Mouse (Mus musculus) common myeloid progenitor, adult 5-6 weeks (primary cell): ENCODE measurements around the gene Ormdl2. TPM values are rescaled to one million over a fixed set of nuclear protein-coding genes. Genes with fewer than 3 reads are reported as not detected.

Experiments
- total RNA-seq: library from RNA; stranded (forward); fragments of 200-1000, 187-1606 nt; gene quantifications from 2 replicates; pipeline ENCODE4 v1.2.3, GENCODE M21; 2017

Ormdl2 gene
- total RNA-seq, 1 experiment from 2014 or later: 90.4 TPM

Other genes with a start within 250 kb of the Ormdl2 start
- gene Erbb3, start 232.0 kb downstream of the Ormdl2 start, total RNA-seq: 1.0 and 1.8 TPM in 2 replicates
- 1,052 and 1,471 TPM in 2 replicates for gene Rps26, start 194.9 kb downstream of the Ormdl2 start, total RNA-seq
- gene Ikzf4, start 175.7 kb downstream of the Ormdl2 start, total RNA-seq: not detected in 2 replicates
- gene Suox, start 147.6 kb downstream of the Ormdl2 start, total RNA-seq: 4.6 and 5.2 TPM in 2 replicates
- gene Rab5b, start 125.4 kb downstream of the Ormdl2 start, total RNA-seq: 24.5 and 29.0 TPM in 2 replicates
- not detected in 2 replicates for gene Pmel, start 117.5 kb downstream of the Ormdl2 start, total RNA-seq
- 50.2 and 69.2 TPM in 2 replicates for gene Cdk2, start 116.6 kb downstream of the Ormdl2 start, total RNA-seq
- 5.3 and 8.4 TPM in 2 replicates for gene Dgka, start 76.8 kb downstream of the Ormdl2 start, total RNA-seq
- gene Pym1, start 73.8 kb downstream of the Ormdl2 start, total RNA-seq: 37.9 and 50.1 TPM in 2 replicates
- gene Mmp19, start 30.7 kb downstream of the Ormdl2 start, total RNA-seq: 1.9 and 3.0 TPM in 2 replicates
- gene Dnajc14, start 17.6 kb downstream of the Ormdl2 start, total RNA-seq: 29.7 and 34.6 TPM in 2 replicates
- 3.2 and 3.7 TPM in 2 replicates for gene Tmem198b, start 17.3 kb downstream of the Ormdl2 start, total RNA-seq
- 212 and 320 TPM in 2 replicates for gene Sarnp, start 4.3 kb downstream of the Ormdl2 start, total RNA-seq
- 0.39 TPM in 1 of 2 replicates, not detected in the other for gene Gdf11, start 70.1 kb upstream of the Ormdl2 start, total RNA-seq
- gene Cd63, start 79.3 kb upstream of the Ormdl2 start, total RNA-seq: 38.5 and 39.6 TPM in 2 replicates
- 2.7 and 7.7 TPM in 2 replicates for gene Rdh5, start 101.2 kb upstream of the Ormdl2 start, total RNA-seq
- 95.3 and 109 TPM in 2 replicates for gene Bloc1s1, start 102.4 kb upstream of the Ormdl2 start, total RNA-seq
- gene Itga7, start 112.2 kb upstream of the Ormdl2 start, total RNA-seq: not detected in 2 replicates
- not detected in 2 replicates for gene Mettl7b, start 139.3 kb upstream of the Ormdl2 start, total RNA-seq
- gene Olfr9, start 167.8 kb upstream of the Ormdl2 start, total RNA-seq: not detected in 2 replicates
- not detected in 2 replicates for gene Olfr763, start 189.1 kb upstream of the Ormdl2 start, total RNA-seq
- not detected in 2 replicates for gene Olfr764-ps1, start 218.3 kb upstream of the Ormdl2 start, total RNA-seq
- gene Olfr765, start 228.4 kb upstream of the Ormdl2 start, total RNA-seq: not detected in 2 replicates
- gene Olfr766-ps1, start 247.3 kb upstream of the Ormdl2 start, total RNA-seq: not detected in 2 replicates